22 mouse cellular contexts compared by ENCODE assay signal in genomic region chr17:89505288-89505687, GRCm38 (mm10).
DNase-seq lines count a peak whose midpoint lies in the region; TF ChIP-seq lines count a peak whose summit lies in the region.
"Had no signal": no experiment of that assay in that cellular context is flagged by ENCODE, and none has a peak within 500 bp of the region (broad histone marks: within the 10 kb centered on the region; RNA-seq: fewer than 3 reads in every experiment).

No protein-coding gene starts in this region.

- no peaks in the 10 kb centered on the region for H3K9me3 ChIP-seq in ES-E14 (ENCODE audit: control insufficient read depth, insufficient read depth, low read depth, low read length)
- H3K9me3 ChIP-seq: embryonic facial prominence, embryonic 13.5 days; embryonic facial prominence, embryonic 15.5 days; forebrain, embryonic 10.5 days; forebrain, embryonic 12.5 days had no signal

- no peak overlapping the region for H3K27ac ChIP-seq in ES-E14 (ENCODE audit: insufficient read depth, low read depth, low read length, poor library complexity, severe bottlenecking)
- H3K27ac ChIP-seq: embryonic facial prominence, embryonic 13.5 days; embryonic facial prominence, embryonic 15.5 days; forebrain, embryonic 10.5 days; forebrain, embryonic 12.5 days had no signal

- peak; percentile 11 for DNase-seq in right cerebral cortex, adult 18-20 months
- no peak for DNase-seq in right cerebral cortex, postnatal 14 days
- no peak for DNase-seq in ES-E14 (ENCODE audit: low read depth, low spot score)
- DNase-seq in telencephalon, adult 2 months (ENCODE audit: low read depth, low spot score), result peak; percentile 15
- DNase-seq in thymus, postnatal 14 days, result no peak
- DNase-seq in kidney, adult 9 months, result no peak
- DNase-seq: adrenal gland, adult 8-10 months; adrenal gland, postnatal 14 days; adrenal gland, postnatal 36 days; B cell, adult 2 months; cerebellum, adult 11 months; cerebellum, adult 18-20 months; cerebellum, adult 8-10 months; cerebellum, adult 9-11 months; cerebellum, postnatal 14 days; cerebellum, postnatal 36 days; embryo, embryonic 11 days had no signal

- in situ Hi-C loops in ES-E14 (cut with MboI; ENCODE audit: low sequenced_read_pairs in 2 of 2, unreplicated experiment in 2 of 2), result no loop called here

- no peak overlapping the region for H3K4me3 ChIP-seq in ES-E14 (ENCODE audit: insufficient read depth in 1 of 2, low read depth in 1 of 2, low read length in 2 of 2, poor library complexity in 1 of 2, severe bottlenecking in 1 of 2)
- H3K4me3 ChIP-seq: embryonic facial prominence, embryonic 13.5 days; embryonic facial prominence, embryonic 15.5 days; erythroblast, embryonic 14.5 days; forebrain, embryonic 10.5 days; forebrain, embryonic 12.5 days had no signal

- no peak overlapping the region for H3K9ac ChIP-seq in ES-E14 (ENCODE audit: insufficient read depth, low read depth, low read length, poor library complexity, severe bottlenecking)
- H3K9ac ChIP-seq: embryonic facial prominence, embryonic 13.5 days; embryonic facial prominence, embryonic 15.5 days; forebrain, embryonic 12.5 days had no signal

- no peaks in the 10 kb centered on the region for H3K4me1 ChIP-seq in ES-E14 (ENCODE audit: control insufficient read depth in 2 of 2, insufficient read depth in 2 of 2, low read length in 2 of 2, poor library complexity in 1 of 2)
- H3K4me1 ChIP-seq: embryonic facial prominence, embryonic 13.5 days; embryonic facial prominence, embryonic 15.5 days; forebrain, embryonic 10.5 days; forebrain, embryonic 12.5 days had no signal

- no peaks in the 10 kb centered on the region for H3K36me3 ChIP-seq in ES-E14 (ENCODE audit: control insufficient read depth, insufficient read depth, low read length, poor library complexity, severe bottlenecking)
- H3K36me3 ChIP-seq: embryonic facial prominence, embryonic 13.5 days; embryonic facial prominence, embryonic 15.5 days; forebrain, embryonic 10.5 days; forebrain, embryonic 12.5 days had no signal

TF ChIP-seq in ES-E14, 5 proteins besides CTCF, POLR2A, EP300 and RAD21:
- TF ChIP-seq ZC3H11A (IDR thresholded peaks at IDR 0.05; ENCODE audit: borderline replicate concordance, low read depth, low read length), result no peak
- TF ChIP-seq MAFK (IDR thresholded peaks at IDR 0.05; ENCODE audit: insufficient read depth, low read depth, low read length), result 0 out of 2 replicates have a peak, but pooled peaks have one; percentile 50
- no peak for TF ChIP-seq ZNF384 (IDR thresholded peaks at IDR 0.05; ENCODE audit: low read depth, low read length)
- no peak for TF ChIP-seq HCFC1 (IDR thresholded peaks at IDR 0.05; ENCODE audit: borderline replicate concordance, insufficient read depth, low read length)
- no peak for TF ChIP-seq CHD2 (IDR thresholded peaks at IDR 0.05; ENCODE audit: low read depth, low read length)
TF ChIP-seq in ES-E14: peak in this region for 1.

Comparison
In these comparisons a context has a peak if more than half of its experiments do, and no peak if none do; other contexts are left out.
1. DNase-seq: peak in right cerebral cortex, adult 18-20 months (single experiment) and telencephalon, adult 2 months (single experiment); none in right cerebral cortex, postnatal 14 days (single experiment), ES-E14 (single experiment), thymus, postnatal 14 days (single experiment) and kidney, adult 9 months (single experiment).